Mouse (Mus musculus) embryonic fibroblast, embryonic 13.5 days (primary cell): ENCODE results near the gene Dgki.

Experiments used
- CTCF ChIP-seq: IDR thresholded peaks from 2 replicates; pipeline ENCODE4 v1.5.1; 2011; ENCODE audit warnings: mild to moderate bottlenecking, control low read depth, low read length, moderate library complexity, borderline replicate concordance; ENCODE audit not compliant: insufficient read depth
- POLR2A ChIP-seq: IDR thresholded peaks from 2 replicates; pipeline ENCODE4 v1.6.1; 2011; ENCODE audit warnings: low read depth, mild to moderate bottlenecking, control low read depth, low read length, moderate library complexity

GRCm38 (mm10) chr6:37325906-37326602 lies 26.1 kb upstream of the Dgki start:
- TF ChIP-seq CTCF (no peak), POLR2A (no peak)
